Mouse (Mus musculus) neural tube, embryonic 11.5 days (tissue): ENCODE results near the gene Lhfpl2. TPM values are rescaled to one million over a fixed set of nuclear protein-coding genes. Genes with fewer than 3 reads are reported as not detected.
"Not testable (repeated sequence)": the region's sequence is repeated elsewhere in the genome, so short reads cannot be mapped to it uniquely, and the experiment has no call there.

Experiments used
- ATAC-seq: fragments of 200-750 bp; cut with Nextera tagmentation; 2 replicates; pipeline ENCODE4 v1.8.0; 2017; ENCODE audit warnings: moderate number of reproducible peaks, mild to moderate bottlenecking, moderate TSS enrichment, moderate library complexity; ENCODE audit not compliant: insufficient read depth, low FRiP score, low TSS enrichment
- DNase-seq: peaks from one replicate; pipeline ENCODE4 v3.0.0-alpha.2; 2015; ENCODE audit warnings: low spot score
- H3K27ac ChIP-seq: fragments of 300-500 bp; sonication (generic); 2 replicates; pipeline ENCODE4 v1.5.1; 2014; ENCODE audit warnings: low read depth, mild to moderate bottlenecking, low read length
- H3K27me3 ChIP-seq: fragments of 300-500 bp; sonication (generic); 2 replicates; pipeline ENCODE4 v1.6.1; 2014; ENCODE audit warnings: mild to moderate bottlenecking, low read length, mixed read lengths; ENCODE audit not compliant: control insufficient read depth, insufficient read depth
- H3K36me3 ChIP-seq: fragments of 300-500 bp; sonication (generic); 2 replicates; pipeline ENCODE4 v1.6.1; 2014; ENCODE audit warnings: mild to moderate bottlenecking, low read length, moderate library complexity, mixed read lengths; ENCODE audit not compliant: control insufficient read depth, insufficient read depth
- H3K4me1 ChIP-seq: fragments of 300-500 bp; sonication (generic); 2 replicates; pipeline ENCODE4 v1.6.1; 2014; ENCODE audit warnings: low read length, mixed read lengths; ENCODE audit not compliant: control insufficient read depth, insufficient read depth
- H3K4me2 ChIP-seq: fragments of 300-500 bp; sonication (generic); 2 replicates; pipeline ENCODE4 v1.6.1; 2014; ENCODE audit warnings: low read depth, mild to moderate bottlenecking, moderate library complexity
- H3K4me3 ChIP-seq: fragments of 300-500 bp; sonication (generic); 2 replicates; pipeline ENCODE4 v1.5.1; 2014; ENCODE audit warnings: low read depth, low read length
- H3K9ac ChIP-seq: fragments of 300-500 bp; sonication (generic); 2 replicates; pipeline ENCODE4 v1.6.1; 2014; ENCODE audit warnings: mild to moderate bottlenecking, low read length
- H3K9me3 ChIP-seq: fragments of 300-500 bp; sonication (generic); 2 replicates; pipeline ENCODE4 v1.6.1; 2016; ENCODE audit warnings: low read length; ENCODE audit not compliant: control insufficient read depth
- WGBS: fragments of 180-500 bp; shearing (Covaris S2); extraction: QIAGEN DNeasy Blood & Tissue Kit; methylation state at CpG from one replicate; pipeline ENCODE4 v1.1.7; 2014; 5-methylcytosine and 5-hydroxymethylcytosine counted together
- polyA plus RNA-seq: library from polyadenylated mRNA; unstranded; fragments of >200 nt; fragmentation: Nextera tagmentation; extraction: Ambion mirVana; gene quantifications from 2 replicates; pipeline ENCODE4 v1.2.1, GENCODE M21; 2014

Lhfpl2 gene
- 25.2 and 27.8 TPM in 2 replicates for polyA plus RNA-seq

DNA sequence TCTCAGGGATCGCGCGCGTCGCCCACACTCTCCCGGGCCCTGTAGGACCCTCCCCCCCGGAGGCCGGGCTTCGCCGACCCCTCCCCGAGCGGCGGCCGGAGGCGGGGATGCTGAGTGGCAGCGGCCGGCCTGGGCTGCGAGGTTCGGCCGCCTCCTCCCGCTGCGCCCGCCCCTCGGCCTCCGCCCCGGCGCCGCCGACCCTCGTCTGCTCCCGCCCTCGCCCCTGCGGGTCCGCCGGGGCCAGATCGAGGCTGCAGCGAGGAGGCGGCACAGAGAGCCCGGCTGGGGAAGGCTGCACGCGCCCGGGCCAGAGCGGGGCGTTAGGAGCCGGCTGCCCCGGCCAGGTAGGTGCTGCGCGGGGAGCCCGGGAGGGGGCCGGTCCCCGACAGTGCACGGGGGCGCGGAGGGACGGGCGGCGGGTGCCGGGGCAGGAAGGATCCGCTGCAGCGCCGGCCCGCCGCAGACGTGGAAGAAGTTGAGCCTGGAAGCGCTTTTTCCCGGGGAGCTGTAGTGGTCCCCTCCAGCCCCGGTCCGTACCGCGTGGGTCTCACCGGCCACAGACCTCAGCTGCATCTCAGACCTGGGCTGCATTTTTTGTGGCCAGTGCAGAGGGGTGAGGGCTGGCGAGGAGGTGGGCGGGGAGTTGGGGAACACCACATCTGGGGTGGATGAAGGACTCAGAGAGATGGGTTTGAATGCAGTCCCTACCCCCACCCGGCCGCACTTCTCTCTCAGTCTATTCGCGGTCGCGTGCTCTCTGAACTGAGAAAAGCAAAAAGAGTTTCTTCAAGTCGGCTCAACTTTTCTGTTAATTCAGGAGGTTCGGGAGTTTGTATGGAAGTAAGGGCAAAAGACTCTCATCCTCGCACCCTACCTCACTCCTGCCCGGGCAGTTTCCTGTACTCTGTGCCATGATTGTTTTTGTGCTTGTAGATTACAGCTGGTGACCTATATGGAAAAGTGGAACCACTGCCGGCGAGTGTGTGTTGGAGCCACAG lies at the start of gene Lhfpl2:
Lhfpl2 (plus strand) TSS at position 234 of the 998 bp plus-strand sequence.
- DNase-seq: peak; percentile 80
- peaks cover 7% of the 10 kb centered on the region; the same call in 1 of the 2 replicates for H3K4me1 ChIP-seq
- H3K4me3 ChIP-seq: peak within 1 kb of the TSS; percentile 77
- H3K27me3 ChIP-seq: peaks cover 9% of the 10 kb centered on the region
- peak within 1 kb of the TSS; percentile 97 for H3K4me2 ChIP-seq
- ATAC-seq: peak; percentile 75
- no peaks in the 10 kb centered on the region for H3K36me3 ChIP-seq
- under 1% methylated on average over 79 of the region's 85 CpGs for WGBS
- peak within 1 kb of the TSS; percentile 82 for H3K9ac ChIP-seq
- no peaks in the 10 kb centered on the region for H3K9me3 ChIP-seq
- H3K27ac ChIP-seq: peak within 1 kb of the TSS; percentile 73

- no peaks in the 10 kb centered on the region for H3K27me3 ChIP-seq
These were observed 45.5 kb upstream of the Lhfpl2 start for GRCm38 (mm10) chr13:94011996-94012575.

DNA sequence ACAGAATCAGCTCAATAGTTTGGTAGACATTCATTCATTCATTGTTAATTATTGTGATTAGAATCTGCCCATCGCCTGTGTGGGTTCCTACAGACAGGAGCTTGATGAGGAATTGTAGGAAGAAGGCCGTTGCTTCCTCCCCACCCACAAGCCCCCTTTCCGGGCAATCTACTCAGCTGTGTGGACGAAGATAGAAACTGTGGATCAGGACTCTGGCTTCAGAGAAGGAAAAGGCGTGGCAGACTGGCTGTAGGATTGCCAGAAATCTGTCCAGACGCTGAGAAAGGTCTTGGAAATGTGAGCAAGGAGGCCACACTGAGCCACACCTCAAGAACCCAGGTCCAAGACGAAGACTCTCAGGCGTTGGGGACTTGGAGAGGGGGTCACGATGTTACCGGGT lies 43.6 kb upstream of the Lhfpl2 start:
- Histone ChIP-seq H3K27ac (no peak overlapping the region), H3K27me3 (no peaks in the 10 kb centered on the region), H3K9ac (no peak overlapping the region), H3K4me3 (no peak overlapping the region), H3K9me3 (no peaks in the 10 kb centered on the region), H3K4me2 (no peak overlapping the region), H3K4me1 (no peaks in the 10 kb centered on the region), H3K36me3 (no peaks in the 10 kb centered on the region)
- 90% methylated on average over 10 of the region's 10 CpGs for WGBS
- no peak for DNase-seq
- ATAC-seq: no peak

More at GRCm38 (mm10) chr13:94011996-94012575, 45.5 kb upstream of the Lhfpl2 start:
- H3K9me3 ChIP-seq: no peaks in the 10 kb centered on the region
- DNase-seq (no peak), ATAC-seq (no peak)
- no peak overlapping the region for H3K4me2 ChIP-seq
- no peak overlapping the region for H3K4me3 ChIP-seq
- no peak overlapping the region for H3K27ac ChIP-seq
- 95% methylated on average over 4 of the region's 4 CpGs for WGBS
- no peaks in the 10 kb centered on the region for H3K4me1 ChIP-seq
- H3K9ac ChIP-seq: no peak overlapping the region
- no peaks in the 10 kb centered on the region for H3K36me3 ChIP-seq

DNA sequence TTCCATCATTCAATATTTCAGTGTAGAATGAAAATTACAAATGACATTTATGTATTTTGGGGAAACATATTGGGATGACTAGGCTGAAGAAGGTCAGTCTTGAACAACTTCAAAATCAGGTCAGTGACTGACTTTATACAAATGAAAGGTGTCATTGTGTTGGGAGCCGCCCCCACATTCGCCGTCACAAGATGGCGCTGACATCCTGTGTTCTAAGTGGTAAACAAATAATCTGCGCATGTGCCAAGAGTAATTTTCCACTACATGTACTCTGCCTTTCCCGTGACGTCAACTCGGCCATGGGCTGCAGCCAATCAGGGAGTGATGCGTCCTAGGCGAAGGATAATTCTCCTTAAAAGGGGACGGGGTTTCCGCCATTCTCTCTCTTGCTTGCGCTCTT lies 33.0 kb upstream of the Lhfpl2 start:
- not testable (repeated sequence) for H3K9ac ChIP-seq, H3K9me3 ChIP-seq

DNA sequence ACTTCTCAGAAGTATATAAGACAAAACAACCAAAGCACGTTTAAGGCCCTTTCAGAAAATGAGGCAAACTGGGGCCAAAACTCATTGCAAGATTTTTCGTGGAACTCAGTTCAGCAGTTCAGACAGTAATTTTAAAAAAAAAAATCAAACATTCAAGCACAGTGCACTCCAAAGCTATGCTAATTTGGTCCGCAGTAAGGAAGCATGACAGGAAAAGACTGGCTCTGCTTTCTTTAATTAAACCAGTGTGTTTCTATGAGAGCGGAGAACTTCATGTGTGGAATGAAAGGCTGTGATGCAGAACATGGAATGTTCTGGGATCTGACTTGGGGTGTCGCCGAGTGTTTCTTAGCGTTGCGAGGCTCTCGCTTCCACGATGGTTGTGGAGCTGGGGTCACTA lies 28.4 kb upstream of the Lhfpl2 start:
- no peak for DNase-seq
- no peak overlapping the region for H3K4me3 ChIP-seq
- WGBS: 90% methylated on average over 10 of the region's 10 CpGs
- no peaks in the 10 kb centered on the region for H3K4me1 ChIP-seq
- no peak overlapping the region for H3K27ac ChIP-seq
- H3K36me3 ChIP-seq: no peaks in the 10 kb centered on the region
- no peaks in the 10 kb centered on the region for H3K27me3 ChIP-seq
- no peak for ATAC-seq
- no peaks in the 10 kb centered on the region for H3K9me3 ChIP-seq
- no peak overlapping the region for H3K9ac ChIP-seq
- H3K4me2 ChIP-seq: no peak overlapping the region

More for the DNA sequence above, 33.0 kb upstream of the Lhfpl2 start:
- H3K27ac ChIP-seq, DNase-seq, H3K4me1 ChIP-seq, H3K36me3 ChIP-seq, H3K4me2 ChIP-seq, H3K4me3 ChIP-seq, H3K27me3 ChIP-seq, ATAC-seq: not testable (repeated sequence)
- 73% methylated on average over 10 of the region's 13 CpGs for WGBS

DNA sequence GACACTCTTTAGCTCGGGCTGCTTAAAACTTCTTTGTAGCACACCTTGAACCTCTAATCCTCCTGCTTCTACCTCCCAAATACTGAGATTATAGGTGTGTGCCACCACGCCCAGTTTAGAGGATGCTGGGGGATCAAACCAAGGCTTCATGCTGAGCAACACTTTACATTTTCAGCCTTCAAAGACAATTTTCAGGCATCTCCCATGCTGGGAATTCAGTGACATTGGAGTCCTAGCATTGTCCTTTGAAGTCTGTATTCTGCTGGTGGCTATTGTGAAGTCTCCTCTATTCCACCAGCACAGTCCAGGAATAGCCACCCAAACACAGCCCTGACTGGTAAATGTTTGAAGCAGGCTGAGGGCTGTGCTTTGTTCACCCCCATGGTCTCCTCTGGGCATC lies 27.0 kb upstream of the Lhfpl2 start:
- WGBS: 87% methylated on average over 2 of the region's 2 CpGs
- no peak for ATAC-seq
- no peak overlapping the region for H3K9ac ChIP-seq

DNA sequence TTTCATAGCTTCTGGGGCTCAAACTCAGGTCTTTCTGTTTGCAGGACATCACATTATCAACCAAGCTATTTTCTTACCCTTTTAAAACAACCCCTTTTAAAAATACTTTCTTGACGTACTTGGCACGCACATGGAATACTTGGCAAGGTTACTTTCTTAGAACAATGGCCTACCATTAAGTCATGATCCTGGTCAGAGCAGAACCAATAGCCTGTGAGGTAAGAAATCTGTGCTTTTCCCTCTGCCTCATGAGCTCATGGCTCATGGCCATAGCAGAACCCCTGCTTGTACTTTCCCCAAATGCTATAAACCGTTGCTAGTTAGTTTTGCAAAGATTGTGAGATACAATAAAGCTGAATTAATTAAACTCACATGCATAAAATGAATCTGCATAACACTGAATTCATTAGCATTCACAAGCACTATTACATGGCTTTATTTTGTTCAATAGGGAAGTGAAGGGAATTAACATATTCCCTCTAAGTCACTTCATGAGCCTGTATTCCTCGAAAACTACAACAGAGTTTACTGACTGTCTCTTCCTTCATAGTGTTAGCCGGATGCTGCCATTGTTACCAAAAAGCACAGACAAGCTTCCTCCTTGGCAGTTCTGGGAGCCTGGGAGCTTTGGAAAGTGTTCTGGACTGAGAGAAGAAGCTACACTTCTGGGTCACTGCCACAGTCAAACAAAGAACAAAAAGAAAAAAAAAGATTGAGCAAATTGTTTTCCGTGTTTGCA lies 20.1 kb upstream of the Lhfpl2 start:
- Histone ChIP-seq H3K4me2 (no peak overlapping the region), H3K36me3 (no peaks in the 10 kb centered on the region), H3K27me3 (no peaks in the 10 kb centered on the region), H3K4me1 (peaks cover 4% of the 10 kb centered on the region), H3K27ac (no peak overlapping the region), H3K9me3 (no peaks in the 10 kb centered on the region), H3K4me3 (no peak overlapping the region), H3K9ac (no peak overlapping the region)
- DNase-seq (no peak), ATAC-seq (no peak)
- WGBS: 50% methylated on average over 6 of the region's 6 CpGs

More for the DNA sequence above, 27.0 kb upstream of the Lhfpl2 start:
- Histone ChIP-seq H3K27ac (no peak overlapping the region), H3K4me2 (no peak overlapping the region), H3K4me1 (no peaks in the 10 kb centered on the region), H3K9me3 (no peaks in the 10 kb centered on the region), H3K27me3 (no peaks in the 10 kb centered on the region), H3K36me3 (no peaks in the 10 kb centered on the region), H3K4me3 (no peak overlapping the region)
- DNase-seq: no peak

DNA sequence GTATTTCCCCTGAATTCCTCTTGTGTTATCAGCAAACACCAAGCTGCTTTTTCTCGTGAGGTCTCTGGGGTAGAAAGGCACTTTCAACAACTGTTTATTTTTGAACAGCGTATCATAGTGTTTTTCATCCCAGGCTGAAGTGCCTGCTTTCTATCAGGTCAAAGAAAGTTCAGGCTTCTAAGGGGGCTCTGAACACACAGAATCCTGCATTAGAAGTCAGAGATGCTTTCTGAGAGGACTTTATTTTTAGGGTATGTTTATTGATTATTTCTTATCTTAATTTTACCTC lies 19.6 kb upstream of the Lhfpl2 start:
- Histone ChIP-seq H3K9me3 (no peaks in the 10 kb centered on the region), H3K4me3 (no peak overlapping the region), H3K27ac (no peak overlapping the region), H3K4me2 (no peak overlapping the region), H3K9ac (no peak overlapping the region), H3K27me3 (no peaks in the 10 kb centered on the region), H3K4me1 (peaks cover 4% of the 10 kb centered on the region), H3K36me3 (no peaks in the 10 kb centered on the region)
- no peak for ATAC-seq
- no peak for DNase-seq
- 31% methylated on average over 2 of the region's 2 CpGs for WGBS
